Mouse (Mus musculus): ENCODE data around the gene Vezt. TPM values are rescaled to one million over a fixed set of nuclear protein-coding genes. Genes with fewer than 3 reads are reported as not detected.

The Vezt gene
- polyA plus RNA-seq, 1 experiment from 2014 or later: 32.3 TPM

- Histone ChIP-seq H3K36me3 (ENCODE audit: control insufficient read depth, insufficient read depth, low read length) (no peaks in the 10 kb centered on the region), H3K4me1 (ENCODE audit: control insufficient read depth, insufficient read depth, low read length) (peaks cover 21% of the 10 kb centered on the region), H3K4me3 (ENCODE audit: low read depth, low read length) (no peak overlapping the region), H3K4me2 (ENCODE audit: low read depth, severe bottlenecking) (no peak overlapping the region), H3K27ac (replicated peaks; ENCODE audit: low read depth, low read length) (no peak overlapping the region), H3K9ac (ENCODE audit: low read length) (no peak overlapping the region), H3K27me3 (ENCODE audit: control insufficient read depth, insufficient read depth, low read length) (no peaks in the 10 kb centered on the region), H3K9me3 (ENCODE audit: control insufficient read depth, low read length) (no peaks in the 10 kb centered on the region)
- WGBS: 85% methylated on average over 5 of the region's 5 CpGs
- ATAC-seq (ENCODE audit: insufficient number of reproducible peaks, low FRiP score, low TSS enrichment, low read depth): no peak
- no peak for DNase-seq (ENCODE audit: low spot score)
These were observed 33.1 kb upstream of the Vezt start for GRCm38 (mm10) chr10:94068701-94069100.

DNA sequence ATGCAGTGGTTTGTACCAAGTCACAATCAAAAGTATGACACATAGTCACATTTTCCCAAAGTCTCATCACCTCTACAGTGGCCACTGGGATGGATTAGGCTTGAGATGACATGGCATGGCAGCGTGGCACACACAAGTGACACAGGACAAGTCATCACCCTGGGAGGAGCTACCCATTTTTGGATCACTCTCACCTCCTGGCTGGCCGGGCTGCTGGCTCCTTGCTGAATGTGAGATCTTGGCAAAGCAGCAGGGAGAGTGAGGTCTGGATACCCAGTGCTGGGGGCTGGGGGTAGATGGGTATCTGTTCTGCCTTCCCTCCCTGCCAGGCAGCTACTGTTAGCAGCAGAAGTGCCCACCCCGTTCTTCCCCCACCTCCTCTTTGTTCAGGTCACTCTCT is 31.3 kb upstream of the Vezt start:
- WGBS: 78% methylated on average over 3 of the region's 3 CpGs
- ATAC-seq (ENCODE audit: insufficient number of reproducible peaks, low FRiP score, low TSS enrichment, low read depth): no peak
- H3K4me3 ChIP-seq (ENCODE audit: low read depth, low read length): no peak overlapping the region

DNA sequence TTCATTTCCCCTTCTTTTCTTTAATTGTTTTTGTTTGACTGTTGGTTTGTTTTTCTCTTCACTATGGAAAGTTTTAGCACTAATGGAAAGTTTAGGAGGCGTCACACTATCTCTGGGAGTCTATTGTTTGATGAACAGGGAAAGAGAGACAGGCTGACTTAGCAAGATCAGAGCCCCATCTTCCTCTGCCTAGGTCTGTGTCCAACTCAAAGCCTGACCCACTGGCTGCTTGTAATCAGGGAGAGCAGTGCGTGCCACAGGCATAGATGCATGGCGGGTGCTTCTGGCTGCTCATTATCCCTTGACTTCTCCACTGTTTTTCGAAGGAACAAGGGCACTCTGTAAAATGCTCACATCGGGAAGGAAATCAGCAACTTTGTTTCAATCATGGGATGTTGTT is 26.7 kb upstream of the Vezt start:
- Histone ChIP-seq H3K27me3 (ENCODE audit: control insufficient read depth, insufficient read depth, low read length) (no peaks in the 10 kb centered on the region), H3K36me3 (ENCODE audit: control insufficient read depth, insufficient read depth, low read length) (no peaks in the 10 kb centered on the region), H3K4me2 (ENCODE audit: low read depth, severe bottlenecking) (no peak overlapping the region), H3K9me3 (ENCODE audit: control insufficient read depth, low read length) (no peaks in the 10 kb centered on the region), H3K27ac (replicated peaks; ENCODE audit: low read depth, low read length) (no peak overlapping the region), H3K9ac (ENCODE audit: low read length) (no peak overlapping the region), H3K4me1 (ENCODE audit: control insufficient read depth, insufficient read depth, low read length) (0 out of 2 replicates have a peak, but pooled peaks cover 2% of the 10 kb centered on the region), H3K4me3 (ENCODE audit: low read depth, low read length) (no peak overlapping the region)
- DNase-seq (ENCODE audit: low spot score): no peak
- 87% methylated on average over 5 of the region's 5 CpGs for WGBS
- no peak for ATAC-seq (ENCODE audit: insufficient number of reproducible peaks, low FRiP score, low TSS enrichment, low read depth)

More for the DNA sequence above, 31.3 kb upstream of the Vezt start:
- DNase-seq (ENCODE audit: low spot score): no peak
- Histone ChIP-seq H3K4me1 (ENCODE audit: control insufficient read depth, insufficient read depth, low read length) (peaks cover 8% of the 10 kb centered on the region), H3K27me3 (ENCODE audit: control insufficient read depth, insufficient read depth, low read length) (no peaks in the 10 kb centered on the region), H3K9ac (ENCODE audit: low read length) (no peak overlapping the region), H3K27ac (replicated peaks; ENCODE audit: low read depth, low read length) (no peak overlapping the region), H3K9me3 (ENCODE audit: control insufficient read depth, low read length) (no peaks in the 10 kb centered on the region), H3K4me2 (ENCODE audit: low read depth, severe bottlenecking) (no peak overlapping the region), H3K36me3 (ENCODE audit: control insufficient read depth, insufficient read depth, low read length) (no peaks in the 10 kb centered on the region)

DNA sequence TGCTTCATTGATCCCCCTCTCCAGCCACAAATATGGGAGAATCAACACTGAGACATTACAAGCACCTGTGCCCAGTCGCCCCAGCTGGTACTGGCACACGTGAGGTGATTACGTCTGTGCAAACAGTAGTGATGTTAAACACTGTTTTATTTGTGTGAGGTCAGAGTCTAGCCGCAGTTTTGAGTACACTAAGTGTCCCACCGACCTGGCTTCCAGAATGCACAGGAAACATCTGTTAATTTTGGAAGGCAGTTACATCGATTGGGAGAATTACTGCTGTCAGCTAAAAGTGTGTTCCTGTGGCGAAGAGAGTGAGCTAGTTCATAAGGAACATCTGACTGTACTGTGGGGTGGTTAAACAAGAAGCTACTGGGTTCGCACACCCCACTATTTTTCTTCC is 24.6 kb upstream of the Vezt start:
- 71% methylated on average over 8 of the region's 8 CpGs for WGBS
- Histone ChIP-seq H3K36me3 (ENCODE audit: control insufficient read depth, insufficient read depth, low read length) (no peaks in the 10 kb centered on the region), H3K4me3 (ENCODE audit: low read depth, low read length) (no peak overlapping the region), H3K9ac (ENCODE audit: low read length) (no peak overlapping the region), H3K4me2 (ENCODE audit: low read depth, severe bottlenecking) (no peak overlapping the region), H3K9me3 (ENCODE audit: control insufficient read depth, low read length) (no peaks in the 10 kb centered on the region), H3K27ac (replicated peaks; ENCODE audit: low read depth, low read length) (no peak overlapping the region), H3K4me1 (ENCODE audit: control insufficient read depth, insufficient read depth, low read length) (0 out of 2 replicates have a peak, but pooled peaks cover 2% of the 10 kb centered on the region), H3K27me3 (ENCODE audit: control insufficient read depth, insufficient read depth, low read length) (no peaks in the 10 kb centered on the region)
- no peak for ATAC-seq (ENCODE audit: insufficient number of reproducible peaks, low FRiP score, low TSS enrichment, low read depth)
- no peak for DNase-seq (ENCODE audit: low spot score)

DNA sequence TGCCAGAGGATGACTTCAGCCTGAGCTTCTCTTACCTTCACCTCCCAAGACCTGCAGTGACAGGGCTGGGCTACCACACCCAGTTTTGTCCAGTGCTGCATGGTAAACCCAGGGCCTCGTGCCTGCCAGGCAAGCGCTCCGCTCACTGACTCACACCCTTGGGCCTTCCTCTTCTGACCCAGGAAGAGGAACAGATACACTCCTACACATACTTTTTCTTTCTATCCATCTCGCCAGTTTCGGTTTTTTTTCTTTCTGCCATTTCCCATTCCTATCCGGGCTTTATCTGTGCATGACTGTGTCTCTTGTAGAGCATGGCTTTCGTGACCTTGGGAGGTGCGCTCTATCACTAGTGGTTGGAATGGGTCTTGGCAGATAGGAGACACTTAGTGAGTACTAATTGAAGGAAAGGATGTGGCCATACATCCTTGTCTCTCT is 24.0 kb upstream of the Vezt start:
- no peak for DNase-seq (ENCODE audit: low spot score)
- no peak overlapping the region for H3K9ac ChIP-seq (ENCODE audit: low read length)
- no peak overlapping the region for H3K4me3 ChIP-seq (ENCODE audit: low read depth, low read length)
- H3K9me3 ChIP-seq (ENCODE audit: control insufficient read depth, low read length): no peaks in the 10 kb centered on the region
- no peak overlapping the region for H3K27ac ChIP-seq (replicated peaks; ENCODE audit: low read depth, low read length)
- no peak for ATAC-seq (ENCODE audit: insufficient number of reproducible peaks, low FRiP score, low TSS enrichment, low read depth)
- no peak overlapping the region for H3K4me2 ChIP-seq (ENCODE audit: low read depth, severe bottlenecking)
- no peaks in the 10 kb centered on the region for H3K27me3 ChIP-seq (ENCODE audit: control insufficient read depth, insufficient read depth, low read length)
- WGBS: 92% methylated on average over 8 of the region's 8 CpGs
- no peaks in the 10 kb centered on the region for H3K36me3 ChIP-seq (ENCODE audit: control insufficient read depth, insufficient read depth, low read length)
- 0 out of 2 replicates have a peak, but pooled peaks cover 2% of the 10 kb centered on the region for H3K4me1 ChIP-seq (ENCODE audit: control insufficient read depth, insufficient read depth, low read length)

GRCm38 (mm10) chr10:94056487-94056886 is 20.9 kb upstream of the Vezt start:
- ATAC-seq (ENCODE audit: insufficient number of reproducible peaks, low FRiP score, low TSS enrichment, low read depth): no peak
- no peak for DNase-seq (ENCODE audit: low spot score)
- Histone ChIP-seq H3K9ac (ENCODE audit: low read length) (no peak overlapping the region), H3K4me3 (ENCODE audit: low read depth, low read length) (no peak overlapping the region), H3K9me3 (ENCODE audit: control insufficient read depth, low read length) (no peaks in the 10 kb centered on the region), H3K4me2 (ENCODE audit: low read depth, severe bottlenecking) (no peak overlapping the region), H3K36me3 (ENCODE audit: control insufficient read depth, insufficient read depth, low read length) (no peaks in the 10 kb centered on the region), H3K27me3 (ENCODE audit: control insufficient read depth, insufficient read depth, low read length) (no peaks in the 10 kb centered on the region), H3K4me1 (ENCODE audit: control insufficient read depth, insufficient read depth, low read length) (no peaks in the 10 kb centered on the region), H3K27ac (replicated peaks; ENCODE audit: low read depth, low read length) (no peak overlapping the region)
- 79% methylated on average over 6 of the region's 6 CpGs for WGBS

- 92% methylated on average over 5 of the region's 5 CpGs for WGBS
- Histone ChIP-seq H3K27me3 (ENCODE audit: control insufficient read depth, insufficient read depth, low read length) (no peaks in the 10 kb centered on the region), H3K9me3 (ENCODE audit: control insufficient read depth, low read length) (no peaks in the 10 kb centered on the region), H3K36me3 (ENCODE audit: control insufficient read depth, insufficient read depth, low read length) (peaks cover 2% of the 10 kb centered on the region; the same call in 1 of the 2 replicates), H3K4me1 (ENCODE audit: control insufficient read depth, insufficient read depth, low read length) (no peaks in the 10 kb centered on the region), H3K4me2 (ENCODE audit: low read depth, severe bottlenecking) (no peak overlapping the region), H3K4me3 (ENCODE audit: low read depth, low read length) (no peak overlapping the region), H3K27ac (replicated peaks; ENCODE audit: low read depth, low read length) (no peak overlapping the region), H3K9ac (ENCODE audit: low read length) (no peak overlapping the region)
- ATAC-seq (ENCODE audit: insufficient number of reproducible peaks, low FRiP score, low TSS enrichment, low read depth): no peak
- DNase-seq (ENCODE audit: low spot score): no peak
These were observed 15.1 kb upstream of the Vezt start for GRCm38 (mm10) chr10:94050736-94051135.

DNA sequence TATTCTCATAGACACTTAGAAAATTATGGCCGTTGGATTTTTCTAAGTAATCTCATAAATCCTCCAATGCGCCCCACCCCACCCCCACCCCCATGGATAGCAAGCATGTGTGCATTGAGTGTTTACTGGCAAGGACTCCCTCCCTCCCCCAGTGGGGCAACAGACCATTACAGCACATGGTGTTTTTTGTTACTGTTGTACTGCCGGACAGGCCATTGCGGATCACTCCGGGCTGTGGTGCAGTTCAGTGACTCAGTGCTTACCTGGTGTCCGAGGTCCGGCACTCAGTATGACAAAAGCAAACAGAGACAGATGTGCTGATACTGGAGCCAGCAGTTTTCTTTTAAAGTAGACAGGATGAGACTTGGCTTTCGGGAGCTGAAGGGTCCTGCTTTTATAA is 13.5 kb upstream of the Vezt start:
- Histone ChIP-seq H3K36me3 (ENCODE audit: control insufficient read depth, insufficient read depth, low read length) (peaks cover 2% of the 10 kb centered on the region; the same call in 1 of the 2 replicates), H3K4me1 (ENCODE audit: control insufficient read depth, insufficient read depth, low read length) (no peaks in the 10 kb centered on the region), H3K9ac (ENCODE audit: low read length) (no peak overlapping the region), H3K4me3 (ENCODE audit: low read depth, low read length) (no peak overlapping the region), H3K27ac (replicated peaks; ENCODE audit: low read depth, low read length) (no peak overlapping the region), H3K4me2 (ENCODE audit: low read depth, severe bottlenecking) (no peak overlapping the region), H3K27me3 (ENCODE audit: control insufficient read depth, insufficient read depth, low read length) (no peaks in the 10 kb centered on the region), H3K9me3 (ENCODE audit: control insufficient read depth, low read length) (no peaks in the 10 kb centered on the region)
- no peak for DNase-seq (ENCODE audit: low spot score)
- no peak for ATAC-seq (ENCODE audit: insufficient number of reproducible peaks, low FRiP score, low TSS enrichment, low read depth)
- WGBS: 79% methylated on average over 8 of the region's 8 CpGs
